Mouse (Mus musculus) ES-E14 (cell line): ENCODE results near the gene Nedd4.

ENCODE experiments used
- HCFC1 ChIP-seq: IDR thresholded peaks from 2 replicates; pipeline ENCODE4 v1.6.1; 2012; ENCODE audit warnings: low read length, inconsistent platforms, borderline replicate concordance; ENCODE audit not compliant: insufficient read depth
- MAFK ChIP-seq: IDR thresholded peaks from 2 replicates; pipeline ENCODE4 v1.6.1; 2014; ENCODE audit warnings: mild to moderate bottlenecking, low read depth, low read length, inconsistent platforms; ENCODE audit not compliant: insufficient read depth
- ZC3H11A ChIP-seq: IDR thresholded peaks from 2 replicates; pipeline ENCODE4 v1.6.1; 2012; ENCODE audit warnings: low read depth, mild to moderate bottlenecking, inconsistent platforms, low read length, borderline replicate concordance
- ZNF384 ChIP-seq: IDR thresholded peaks from 2 replicates; pipeline ENCODE4 v1.6.1; 2012; ENCODE audit warnings: low read depth, low read length, inconsistent platforms

DNA sequence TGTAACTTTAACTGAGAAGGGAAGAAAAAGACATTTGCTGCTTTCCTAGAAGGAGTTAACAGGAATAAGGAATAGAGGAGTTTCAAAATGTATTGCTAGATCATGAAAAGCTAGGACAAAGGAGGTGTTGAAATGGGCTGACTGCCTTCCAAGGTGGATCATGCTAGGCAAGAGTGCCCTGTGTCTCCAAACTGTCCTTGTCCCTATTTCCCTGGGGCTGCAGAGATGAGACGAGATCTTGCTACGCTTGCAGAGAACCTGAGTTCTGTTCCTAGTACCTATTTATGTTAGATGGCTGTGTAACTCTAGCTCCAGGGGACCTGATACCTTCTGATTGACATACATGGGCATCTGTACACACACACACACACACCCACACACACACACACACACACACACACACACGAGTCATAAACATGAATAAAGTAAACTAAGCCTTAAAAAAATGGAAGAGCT, 13.6 kb downstream of the Nedd4 start:
- TF ChIP-seq HCFC1 (no peak), ZC3H11A (no peak), ZNF384 (no peak), MAFK (no peak)
